Mouse (Mus musculus) adrenal gland, postnatal 14 days (tissue): Measurements from ENCODE around the gene Trmt44. TPM values are rescaled to one million over a fixed set of nuclear protein-coding genes. Genes with fewer than 3 reads are reported as not detected.
A peak's percentile ranks its signal among the peaks of the same experiment; 100 is the strongest.
"Not testable (repeated sequence)": the region's sequence is repeated elsewhere in the genome, so short reads cannot be mapped to it uniquely, and the experiment has no call there.

Experiments used
- DNase-seq: peaks from one replicate; pipeline ENCODE4 v3.0.0; 2021; ENCODE audit warnings: mixed read lengths
- total RNA-seq: library from RNA; stranded (reverse); gene quantifications from 2 replicates; pipeline ENCODE4 v1.2.3, GENCODE M21; 2021

Trmt44 gene
- total RNA-seq, 1 experiment from 2014 or later = 6.5 TPM

GRCm38 (mm10) chr5:35591497-35591896 lies 16.6 kb upstream of the Trmt44 start:
- DNase-seq = no peak

DNA sequence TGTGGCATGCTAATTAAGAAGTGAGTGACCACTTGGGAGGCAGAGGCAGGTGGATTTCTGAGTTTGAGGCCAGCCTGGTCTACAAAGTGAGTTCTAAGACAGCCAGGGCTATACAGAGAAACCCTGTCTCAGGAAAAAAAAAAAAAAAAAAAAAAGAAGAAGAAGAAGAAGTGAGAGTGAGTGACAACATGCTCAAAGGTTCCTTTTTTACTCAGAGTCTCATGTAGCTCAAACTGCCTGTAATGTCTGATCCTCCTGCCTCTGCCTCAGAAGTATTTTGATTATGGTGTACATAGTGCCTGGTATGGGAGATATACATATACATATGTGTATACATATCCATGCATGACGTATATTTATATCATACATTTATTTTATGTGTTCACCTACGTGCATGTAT lies 9.4 kb upstream of the Trmt44 start:
- DNase-seq = not testable (repeated sequence)

GRCm38 (mm10) chr5:35583221-35583783 lies 8.4 kb upstream of the Trmt44 start:
- DNase-seq = no peak

GRCm38 (mm10) chr5:35582445-35583220 lies 7.8 kb upstream of the Trmt44 start, which contains the start of gene Acox3:
Gene Acox3 (plus strand): TSS chr5:35583040.
- DNase-seq = peak; percentile 98

DNA sequence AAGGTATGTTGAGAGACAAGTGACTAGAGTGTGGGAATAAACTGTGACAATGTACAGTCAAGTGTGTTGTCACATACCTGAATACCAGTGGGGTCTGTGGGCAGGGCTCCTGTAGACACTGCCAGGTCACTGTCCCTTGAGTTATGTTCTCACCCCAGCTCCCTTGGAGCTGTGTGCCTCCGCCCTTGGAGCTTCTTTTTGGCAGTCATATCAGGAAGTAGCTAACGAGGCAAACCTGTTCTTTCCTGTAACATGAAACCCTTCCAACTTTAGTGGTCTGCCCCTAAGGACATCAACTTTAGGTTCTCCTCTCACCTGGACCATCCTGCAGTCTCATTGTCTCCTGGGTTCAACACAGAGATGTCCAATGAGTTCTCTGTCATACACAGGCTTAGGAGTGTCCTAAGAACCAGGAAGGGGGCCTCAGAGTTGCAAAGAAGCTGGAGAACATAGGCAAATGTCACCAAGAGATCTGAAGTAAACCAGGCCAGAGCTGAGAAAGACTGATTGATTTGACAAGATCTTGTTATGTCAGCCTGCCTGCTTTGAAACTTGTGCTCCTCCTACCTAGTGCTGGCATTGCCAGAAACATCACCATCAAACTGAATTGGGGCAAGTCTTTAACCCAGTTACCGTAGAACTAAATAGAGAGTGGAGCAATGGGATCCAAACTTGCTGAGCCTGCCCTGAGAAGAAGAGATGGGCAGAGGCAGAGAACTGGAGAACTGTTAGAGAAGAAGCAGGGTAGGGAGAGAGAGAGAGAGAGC lies 5.5 kb upstream of the Trmt44 start:
- no peak for DNase-seq

DNA sequence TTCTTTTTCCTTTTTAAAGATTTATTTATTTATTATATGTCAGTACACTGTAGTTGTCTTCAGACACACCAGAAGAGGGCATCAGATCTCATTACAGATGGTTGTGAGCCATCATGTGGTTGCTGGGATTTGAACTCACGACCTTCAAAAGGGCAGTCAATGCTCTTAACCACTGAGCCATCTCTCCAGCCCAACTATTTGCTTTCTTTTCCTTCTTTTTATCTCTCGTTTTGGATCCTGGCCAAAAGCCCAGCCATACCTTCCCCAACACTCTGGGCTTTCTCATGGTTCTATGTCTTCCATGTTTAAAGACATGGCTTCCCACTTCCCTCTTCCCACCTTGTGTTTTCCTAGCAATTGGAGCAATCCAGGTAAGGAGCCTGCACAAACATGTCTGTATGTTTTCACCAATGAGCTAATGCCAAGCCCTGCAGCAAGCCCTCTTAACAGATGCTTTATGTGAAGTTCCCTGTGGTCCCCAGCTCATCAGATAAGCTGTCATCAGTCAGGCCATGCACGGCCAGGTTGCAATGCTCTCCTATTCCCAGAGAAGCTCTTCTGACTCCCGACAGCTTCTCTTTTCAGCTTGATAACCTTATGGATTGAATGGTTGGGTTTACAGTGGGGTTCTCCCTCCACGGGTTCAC lies 4.5 kb upstream of the Trmt44 start:
- DNase-seq = no peak

DNA sequence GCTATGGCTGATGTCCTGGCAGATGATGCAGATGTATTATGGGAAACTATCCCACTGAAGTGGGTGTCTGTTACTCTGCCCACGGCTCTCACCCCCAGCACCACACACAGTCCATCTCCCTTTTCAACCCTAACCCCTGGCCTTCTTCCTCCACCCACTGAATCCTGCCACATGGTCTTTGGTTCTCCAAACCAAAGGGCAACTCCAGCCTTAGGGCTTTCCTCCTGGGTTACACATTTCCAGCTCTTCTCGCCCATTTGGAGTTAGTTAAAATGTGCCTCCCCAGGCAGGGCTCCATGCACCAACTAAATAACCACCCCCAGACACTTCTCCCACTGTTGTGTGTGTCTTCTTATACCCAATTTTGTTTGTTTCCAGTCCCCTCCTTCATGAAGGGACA lies 3.5 kb upstream of the Trmt44 start:
- no peak for DNase-seq

DNA sequence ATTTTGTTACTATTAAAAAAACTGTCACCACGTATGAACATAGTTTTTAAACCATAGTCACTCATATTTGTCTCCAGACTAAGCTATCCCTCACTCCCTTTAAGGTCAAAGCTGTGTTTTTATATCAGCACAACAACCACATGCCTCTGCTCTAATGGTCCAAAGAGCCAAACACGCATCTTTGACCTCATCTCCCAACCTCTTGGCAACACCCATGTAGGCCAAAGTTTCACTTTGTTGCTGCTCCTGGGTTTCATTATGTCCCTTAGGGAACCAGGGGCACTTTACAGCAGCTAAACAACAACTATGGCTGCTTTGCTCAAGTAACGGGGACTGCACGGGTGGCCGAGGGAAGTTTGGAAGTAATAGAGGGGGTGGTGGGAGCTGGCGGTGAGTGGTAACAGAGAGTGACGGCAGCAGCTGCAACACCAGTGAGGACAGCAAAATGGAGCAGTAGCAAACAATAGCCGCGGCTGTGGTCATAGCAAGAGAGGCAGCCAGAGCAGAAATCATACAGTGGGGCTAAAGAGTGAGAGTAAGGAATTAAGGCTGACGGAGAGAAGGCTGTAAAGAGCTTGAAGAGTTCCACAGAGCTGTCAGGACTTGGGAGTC lies 1.6 kb upstream of the Trmt44 start:
- DNase-seq = no peak

- no peak for DNase-seq
Measured at GRCm38 (mm10) chr5:35571546-35571945, 3.3 kb downstream of the Trmt44 start.

DNA sequence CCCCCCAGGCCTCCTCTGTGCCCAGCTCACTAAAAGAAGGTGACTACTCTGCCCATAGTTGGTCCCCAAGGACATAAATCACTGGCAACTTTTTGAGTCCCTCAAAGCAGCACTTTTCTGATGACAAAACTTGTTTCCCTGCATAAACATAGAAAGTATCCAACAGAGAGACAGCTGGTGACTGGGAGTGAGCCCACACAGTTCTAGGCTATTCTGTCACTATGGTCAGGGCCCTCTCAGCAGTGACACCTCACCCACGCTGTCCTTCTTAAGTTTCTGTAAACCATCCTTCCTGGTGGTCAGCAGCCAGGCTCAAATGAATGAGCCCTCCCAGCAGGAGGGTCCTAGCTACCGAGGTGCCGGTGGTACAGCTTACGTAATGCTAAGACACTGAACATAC lies 8.2 kb downstream of the Trmt44 start:
- DNase-seq = no peak

DNA sequence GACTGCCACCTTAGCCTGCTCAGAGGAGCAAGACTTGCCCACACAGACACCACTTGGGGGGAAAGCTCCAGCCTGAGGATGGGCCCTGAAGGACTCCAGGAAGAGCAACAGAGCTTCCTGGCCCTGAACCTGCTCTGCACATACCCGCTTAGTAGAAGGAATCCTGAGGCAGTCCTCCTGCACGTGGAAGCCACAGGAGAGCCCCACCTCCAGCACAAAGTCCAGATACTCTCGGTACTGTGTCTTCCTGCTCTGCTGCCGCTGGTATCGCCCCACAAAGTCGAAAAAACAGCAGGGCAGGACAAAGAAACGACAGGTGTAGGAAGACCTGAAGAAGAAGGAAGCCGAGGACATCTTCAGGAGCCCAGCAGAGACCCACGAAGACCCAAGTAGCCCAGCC lies 9.7 kb downstream of the Trmt44 start:
- no peak for DNase-seq

DNA sequence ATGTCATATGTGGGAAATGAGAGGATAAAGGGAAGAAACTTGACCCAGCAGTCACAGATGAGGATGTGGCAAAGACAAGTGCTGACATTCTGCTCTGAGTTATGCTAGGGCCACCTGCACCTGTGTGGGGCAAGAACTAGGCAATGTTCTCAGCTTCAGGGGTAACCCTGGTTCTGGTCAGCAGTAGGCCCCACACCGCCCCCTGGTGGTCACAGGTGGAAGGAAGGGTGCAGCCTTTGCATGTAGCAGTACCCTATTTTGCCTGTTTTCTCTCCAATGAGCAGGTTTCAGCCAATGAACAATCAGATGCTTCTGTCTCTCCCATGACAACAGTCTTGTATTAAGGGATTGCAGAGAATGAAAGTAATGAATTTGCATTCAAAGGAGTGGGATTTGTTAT lies 11.4 kb downstream of the Trmt44 start:
- peak; percentile 92 for DNase-seq

- no peak for DNase-seq
Measured at GRCm38 (mm10) chr5:35562616-35563015, 12.3 kb downstream of the Trmt44 start.

DNA sequence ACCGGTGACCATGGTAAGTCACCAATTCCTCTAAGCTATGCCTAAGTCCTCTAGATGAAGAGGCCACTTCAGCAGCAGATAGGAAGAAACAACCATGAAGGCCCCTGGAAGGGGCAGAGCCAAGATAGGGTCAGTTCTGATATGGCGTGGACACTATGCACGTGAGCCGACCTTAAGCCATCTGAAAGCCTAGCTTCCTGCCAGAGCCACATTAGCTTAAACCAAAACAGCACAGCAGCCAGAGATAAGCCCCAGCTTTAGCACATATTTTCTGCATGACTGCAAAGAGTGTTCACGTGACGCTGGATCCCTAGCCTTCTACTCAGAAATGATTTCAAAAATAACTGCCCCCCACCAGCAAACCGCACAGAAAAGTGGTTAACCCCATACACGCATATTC lies 15.4 kb downstream of the Trmt44 start:
- DNase-seq = no peak

GRCm38 (mm10) chr5:35557946-35558621 lies 16.8 kb downstream of the Trmt44 start:
- DNase-seq = peak; percentile 4

DNA sequence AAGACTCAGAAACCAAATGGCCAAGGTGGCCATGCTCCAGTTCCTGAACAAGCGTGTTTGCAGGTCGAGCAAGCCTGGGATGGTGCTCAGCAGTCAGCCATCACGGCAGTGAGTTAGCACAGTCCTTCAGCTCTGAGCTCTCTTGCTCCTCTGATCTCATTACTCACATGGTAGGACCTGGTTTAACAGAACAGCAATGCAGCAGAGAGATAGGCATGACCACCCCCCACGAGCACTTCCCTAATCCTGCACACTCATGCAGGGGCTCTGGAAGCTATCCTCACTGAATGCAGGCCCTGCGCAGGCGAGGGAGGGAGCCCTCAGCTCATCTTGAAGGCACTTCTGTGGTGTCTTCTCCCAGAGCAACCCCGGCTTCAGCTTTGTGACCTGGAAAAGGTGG lies 18.5 kb downstream of the Trmt44 start:
- no peak for DNase-seq

DNA sequence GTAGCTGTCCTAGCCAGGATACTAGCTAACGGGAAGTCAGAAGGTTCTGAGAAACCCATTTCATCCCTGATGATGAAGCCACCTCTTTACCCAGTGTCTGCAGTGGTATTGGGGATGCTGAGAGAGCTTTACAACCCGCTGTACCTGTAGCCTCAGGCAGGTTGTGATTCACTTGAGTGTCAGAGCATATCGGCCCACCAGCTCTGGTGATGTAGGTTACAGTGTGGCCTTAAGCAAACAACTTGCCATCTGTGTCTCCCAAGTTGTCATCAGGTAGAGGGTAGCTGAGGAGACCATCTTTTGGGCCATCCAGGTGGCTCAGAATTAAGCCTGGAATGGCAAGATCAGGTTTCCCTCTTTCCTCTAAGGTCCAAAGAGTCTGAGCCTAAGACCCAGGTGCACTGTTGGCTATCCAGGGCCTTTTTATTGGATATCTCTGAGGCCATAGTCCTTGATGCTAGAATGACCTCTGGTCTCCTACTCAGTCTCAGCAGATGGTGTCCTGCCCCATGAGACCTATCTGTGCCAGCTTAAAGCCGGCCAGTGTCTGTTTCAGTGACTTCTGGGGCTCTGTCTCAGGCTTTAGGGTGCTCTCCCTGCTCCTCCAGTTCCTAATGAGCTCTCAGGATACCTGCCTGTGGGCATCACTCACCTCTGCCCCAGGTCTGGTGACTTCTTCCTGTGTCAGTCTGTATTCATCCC lies 21.9 kb downstream of the Trmt44 start:
- no peak for DNase-seq

- no peak for DNase-seq
Measured at GRCm38 (mm10) chr5:35551855-35552837, 22.7 kb downstream of the Trmt44 start.

DNA sequence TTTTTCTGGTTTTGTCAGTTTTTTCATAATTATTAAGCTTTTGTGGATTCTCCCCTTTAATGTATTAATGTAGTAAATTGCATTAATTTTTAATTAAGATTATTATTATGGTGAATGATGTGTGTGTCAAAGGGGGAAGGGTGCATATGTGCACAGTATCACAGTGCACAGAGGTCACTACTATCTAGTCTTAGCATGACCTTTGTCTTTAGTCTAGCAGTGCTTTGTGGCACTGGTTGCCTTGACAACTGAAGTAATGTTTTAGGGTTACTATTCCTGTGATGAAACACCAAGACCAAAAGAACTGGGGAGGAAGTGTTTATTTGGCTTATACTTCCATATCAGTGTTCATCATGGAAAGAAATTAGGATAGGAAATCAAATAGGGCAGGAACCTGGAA lies 28.7 kb downstream of the Trmt44 start:
- no peak for DNase-seq
